Mouse (Mus musculus) hindbrain, embryonic 15.5 days (tissue): Measurements from ENCODE around the gene Xpo5. TPM values are rescaled to one million over a fixed set of nuclear protein-coding genes. Genes with fewer than 3 reads are reported as not detected.

ENCODE experiments used
- ATAC-seq: fragments of 200-750 bp; cut with Nextera tagmentation; 2 replicates; pipeline ENCODE4 v1.8.0; 2017; ENCODE audit warnings: low read depth, moderate number of reproducible peaks, moderate TSS enrichment; ENCODE audit not compliant: low FRiP score
- H3K27ac ChIP-seq: fragments of 300-500 bp; sonication (generic); replicated peaks from 2 replicates; pipeline ENCODE4 v1.5.1; 2015; ENCODE audit warnings: mild to moderate bottlenecking, inconsistent platforms
- H3K27me3 ChIP-seq: fragments of 300-500 bp; sonication (generic); 2 replicates; pipeline ENCODE4 v1.6.1; 2015; ENCODE audit warnings: control low read depth, inconsistent platforms
- H3K36me3 ChIP-seq: fragments of 300-500 bp; sonication (generic); 2 replicates; pipeline ENCODE4 v1.6.1; 2015; ENCODE audit warnings: control low read depth, inconsistent platforms
- H3K4me1 ChIP-seq: fragments of 300-500 bp; sonication (generic); replicated peaks from 2 replicates; pipeline ENCODE4 v1.6.1; 2015; ENCODE audit warnings: control low read depth, inconsistent platforms
- H3K4me2 ChIP-seq: fragments of 300-500 bp; sonication (generic); 2 replicates; pipeline ENCODE4 v1.6.1; 2015; ENCODE audit warnings: moderate library complexity, mild to moderate bottlenecking, inconsistent platforms
- H3K4me3 ChIP-seq: fragments of 300-500 bp; sonication (generic); 2 replicates; pipeline ENCODE4 v1.5.1; 2015; ENCODE audit warnings: mild to moderate bottlenecking, inconsistent platforms
- H3K9ac ChIP-seq: fragments of 300-500 bp; sonication (generic); 2 replicates; pipeline ENCODE4 v1.6.1; 2015; ENCODE audit warnings: inconsistent platforms
- H3K9me3 ChIP-seq: fragments of 300-500 bp; sonication (generic); 2 replicates; pipeline ENCODE4 v1.6.1; 2016; ENCODE audit warnings: control low read depth, inconsistent platforms
- WGBS: fragments of 180-500 bp; shearing (Covaris S2); methylation state at CpG from one replicate; pipeline ENCODE4 v1.1.7; 2015; 5-methylcytosine and 5-hydroxymethylcytosine counted together
- polyA plus RNA-seq: library from polyadenylated mRNA; unstranded; fragments of >200 nt; fragmentation: Nextera tagmentation; extraction: Ambion mirVana; gene quantifications from 2 replicates; pipeline ENCODE4 v1.2.1, GENCODE M21; 2015

Xpo5 gene
- polyA plus RNA-seq, 1 experiment from 2014 or later: 34.5 TPM

DNA sequence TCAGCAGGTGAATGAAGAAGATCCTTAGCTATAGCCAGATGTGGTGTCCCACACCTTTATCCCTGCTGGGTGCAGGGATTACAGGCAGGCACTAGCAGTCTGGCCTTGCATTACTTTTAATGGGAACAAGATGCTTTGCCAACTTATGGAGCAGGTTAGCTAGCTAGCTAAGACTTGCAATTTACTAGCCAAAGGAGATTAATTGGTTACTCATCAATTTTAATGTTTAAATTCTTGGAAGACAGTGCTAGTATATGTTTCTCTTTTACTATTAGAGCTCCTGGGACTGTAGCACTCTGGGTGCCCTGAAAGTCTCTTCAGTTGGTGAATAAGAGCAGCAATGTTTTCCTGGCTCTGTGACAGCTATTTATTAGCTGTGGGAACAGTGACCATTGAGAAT, 4.1 kb downstream of the Xpo5 start:
- H3K27me3 ChIP-seq: no peaks in the 10 kb centered on the region
- no peak for ATAC-seq
- no peak overlapping the region for H3K27ac ChIP-seq
- H3K9ac ChIP-seq: no peak overlapping the region
- H3K4me3 ChIP-seq: no peak overlapping the region
- no peak overlapping the region for H3K4me2 ChIP-seq
- H3K36me3 ChIP-seq: peaks cover 54% of the 10 kb centered on the region
- H3K9me3 ChIP-seq: no peaks in the 10 kb centered on the region
- H3K4me1 ChIP-seq: peaks cover 22% of the 10 kb centered on the region

DNA sequence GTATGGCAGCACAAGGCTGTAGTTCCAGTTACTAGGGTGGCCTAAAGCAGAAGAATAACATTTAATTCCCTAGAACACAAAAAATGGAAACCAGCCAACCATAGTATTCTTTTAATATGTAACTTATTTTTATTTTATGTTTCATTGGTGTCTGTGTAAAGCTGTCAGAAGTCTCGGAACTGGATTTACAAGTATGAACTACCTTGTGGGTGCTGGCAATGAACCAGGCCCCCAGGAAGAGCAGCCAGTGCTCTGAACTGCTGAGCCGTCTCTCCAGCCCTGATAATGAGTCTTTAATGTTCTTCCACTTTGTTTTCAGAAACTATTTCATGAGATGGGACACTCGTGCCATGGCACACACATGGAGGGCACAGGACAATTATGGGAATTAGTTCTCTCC, 8.0 kb downstream of the Xpo5 start:
- no peak overlapping the region for H3K4me2 ChIP-seq
- 97% methylated on average over 3 of the region's 3 CpGs for WGBS
- no peak overlapping the region for H3K9ac ChIP-seq
- H3K9me3 ChIP-seq: no peaks in the 10 kb centered on the region
- H3K27ac ChIP-seq: no peak overlapping the region
- no peaks in the 10 kb centered on the region for H3K4me1 ChIP-seq
- no peak overlapping the region for H3K4me3 ChIP-seq
- H3K36me3 ChIP-seq: peaks cover 85% of the 10 kb centered on the region
- ATAC-seq: no peak
- no peaks in the 10 kb centered on the region for H3K27me3 ChIP-seq

DNA sequence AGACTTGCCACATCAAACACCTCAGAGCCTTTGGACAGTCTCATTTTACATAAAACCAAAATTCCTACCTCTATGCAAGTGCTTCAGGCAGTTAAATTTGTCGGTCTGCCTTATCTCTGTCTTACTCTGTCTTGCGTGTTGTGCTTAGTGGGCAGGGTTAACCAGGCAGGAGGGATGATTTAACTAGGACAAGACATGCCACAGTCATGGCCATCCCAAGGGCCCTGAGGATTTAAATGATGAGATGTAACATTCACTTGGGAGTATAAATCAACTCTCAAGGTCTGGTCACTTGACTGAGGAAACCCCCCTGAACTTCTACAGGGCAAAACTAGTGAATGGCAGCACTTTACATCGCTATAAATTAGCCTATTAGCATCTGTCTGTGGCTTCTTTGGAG, 19.0 kb downstream of the Xpo5 start:
- ATAC-seq: no peak
- Histone ChIP-seq H3K9me3 (no peaks in the 10 kb centered on the region), H3K4me2 (no peak overlapping the region), H3K27me3 (no peaks in the 10 kb centered on the region), H3K36me3 (peaks cover 93% of the 10 kb centered on the region), H3K4me3 (no peak overlapping the region), H3K9ac (no peak overlapping the region), H3K4me1 (no peaks in the 10 kb centered on the region), H3K27ac (no peak overlapping the region)
- WGBS: 98% methylated on average over 3 of the region's 3 CpGs

DNA sequence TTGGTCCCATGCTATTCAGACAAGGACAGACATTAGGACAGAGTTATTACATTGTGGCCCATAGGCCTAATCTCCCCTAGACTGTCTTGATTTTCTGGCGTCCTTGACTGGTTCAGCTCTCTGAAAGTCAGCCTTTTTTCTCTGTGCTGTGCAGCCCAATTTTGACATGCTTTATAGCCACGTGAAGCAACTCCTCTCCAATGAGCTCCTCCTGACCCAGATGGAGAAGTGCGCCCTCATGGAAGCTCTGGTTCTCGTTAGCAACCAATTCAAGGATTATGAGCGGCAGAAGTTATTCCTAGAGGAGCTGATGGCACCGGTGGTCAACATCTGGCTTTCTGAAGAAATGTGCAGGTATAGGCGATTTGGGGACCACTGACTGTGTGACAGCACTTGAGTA, 25.0 kb downstream of the Xpo5 start:
- Histone ChIP-seq H3K4me2 (no peak overlapping the region), H3K4me3 (no peak overlapping the region), H3K9ac (no peak overlapping the region), H3K27me3 (no peaks in the 10 kb centered on the region), H3K36me3 (peaks cover 90% of the 10 kb centered on the region), H3K9me3 (no peaks in the 10 kb centered on the region), H3K4me1 (no peaks in the 10 kb centered on the region), H3K27ac (no peak overlapping the region)
- no peak for ATAC-seq
- 93% methylated on average over 7 of the region's 7 CpGs for WGBS

DNA sequence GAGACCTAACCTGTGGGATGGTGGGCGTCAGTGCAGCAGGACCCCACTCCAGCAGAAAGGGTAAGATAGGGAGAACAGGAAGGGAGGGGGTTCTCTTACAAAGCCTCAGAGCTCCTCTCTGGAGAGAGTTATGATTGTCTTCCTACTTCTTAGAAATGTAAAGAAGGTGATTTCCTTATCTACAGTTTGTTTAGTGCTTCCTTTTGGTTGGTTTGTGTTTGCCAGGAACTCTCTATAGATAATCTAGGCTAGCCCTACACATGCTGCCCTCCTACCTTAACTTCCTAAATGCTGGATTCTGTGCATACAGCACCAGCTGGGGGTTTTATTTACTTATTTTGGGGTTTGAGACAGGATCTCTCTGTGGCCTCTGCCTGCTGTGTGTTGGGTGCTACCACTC, 33.5 kb downstream of the Xpo5 start:
- WGBS: 84% methylated on average over 1 of the region's 1 CpGs
- no peaks in the 10 kb centered on the region for H3K9me3 ChIP-seq
- no peak for ATAC-seq
- H3K9ac ChIP-seq: no peak overlapping the region
- H3K27ac ChIP-seq: no peak overlapping the region
- H3K36me3 ChIP-seq: peaks cover 71% of the 10 kb centered on the region
- no peaks in the 10 kb centered on the region for H3K4me1 ChIP-seq
- H3K27me3 ChIP-seq: no peaks in the 10 kb centered on the region
- H3K4me3 ChIP-seq: no peak overlapping the region
- H3K4me2 ChIP-seq: no peak overlapping the region

DNA sequence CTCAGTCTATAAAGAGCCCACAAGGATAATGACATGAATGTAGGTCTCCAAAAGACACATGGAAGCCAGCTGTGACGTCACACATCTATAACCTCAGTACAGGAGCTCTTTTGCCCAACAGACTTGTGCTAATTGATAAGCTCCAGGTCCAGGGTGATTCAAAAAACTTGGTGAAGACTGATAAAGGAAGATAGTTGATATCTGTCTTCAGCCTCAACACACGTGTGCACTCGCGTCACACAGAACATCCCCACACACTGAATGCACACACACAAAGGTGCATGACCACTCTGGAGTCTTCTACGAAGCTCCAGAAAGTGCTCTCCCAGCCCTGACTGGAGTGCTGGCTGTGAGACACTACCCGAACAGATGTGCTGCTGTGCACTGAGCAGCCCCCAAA, 34.5 kb downstream of the Xpo5 start:
- H3K27me3 ChIP-seq: no peaks in the 10 kb centered on the region
- no peak overlapping the region for H3K4me3 ChIP-seq
- no peak overlapping the region for H3K27ac ChIP-seq
- H3K4me2 ChIP-seq: no peak overlapping the region
- H3K4me1 ChIP-seq: no peaks in the 10 kb centered on the region
- peaks cover 73% of the 10 kb centered on the region for H3K36me3 ChIP-seq
- no peak overlapping the region for H3K9ac ChIP-seq
- H3K9me3 ChIP-seq: no peaks in the 10 kb centered on the region
- 92% methylated on average over 6 of the region's 6 CpGs for WGBS
- ATAC-seq: no peak

DNA sequence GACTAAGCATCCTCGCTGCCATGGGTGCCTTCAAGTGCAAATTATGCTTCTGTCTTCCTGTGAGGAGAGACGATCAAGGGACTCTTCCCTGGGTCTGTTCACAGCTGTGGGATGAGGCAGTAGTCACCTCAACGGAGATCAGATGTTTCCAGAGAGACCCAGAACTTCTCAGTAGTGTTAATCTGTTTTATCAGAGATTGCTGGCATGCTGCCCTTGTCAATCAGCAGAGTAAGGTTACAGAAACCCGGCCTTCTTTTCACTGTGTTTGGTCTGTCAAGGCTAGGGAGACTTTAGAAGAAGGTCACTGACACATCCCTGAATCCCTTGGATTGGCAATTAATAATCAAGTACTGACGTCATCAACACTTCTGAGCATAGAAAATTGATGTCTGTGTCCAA, 34.9 kb downstream of the Xpo5 start:
- no peak for ATAC-seq
- H3K4me3 ChIP-seq: no peak overlapping the region
- H3K36me3 ChIP-seq: peaks cover 77% of the 10 kb centered on the region
- no peaks in the 10 kb centered on the region for H3K27me3 ChIP-seq
- no peak overlapping the region for H3K27ac ChIP-seq
- H3K4me1 ChIP-seq: no peaks in the 10 kb centered on the region
- H3K4me2 ChIP-seq: no peak overlapping the region
- no peak overlapping the region for H3K9ac ChIP-seq
- WGBS: 85% methylated on average over 5 of the region's 5 CpGs
- no peaks in the 10 kb centered on the region for H3K9me3 ChIP-seq

DNA sequence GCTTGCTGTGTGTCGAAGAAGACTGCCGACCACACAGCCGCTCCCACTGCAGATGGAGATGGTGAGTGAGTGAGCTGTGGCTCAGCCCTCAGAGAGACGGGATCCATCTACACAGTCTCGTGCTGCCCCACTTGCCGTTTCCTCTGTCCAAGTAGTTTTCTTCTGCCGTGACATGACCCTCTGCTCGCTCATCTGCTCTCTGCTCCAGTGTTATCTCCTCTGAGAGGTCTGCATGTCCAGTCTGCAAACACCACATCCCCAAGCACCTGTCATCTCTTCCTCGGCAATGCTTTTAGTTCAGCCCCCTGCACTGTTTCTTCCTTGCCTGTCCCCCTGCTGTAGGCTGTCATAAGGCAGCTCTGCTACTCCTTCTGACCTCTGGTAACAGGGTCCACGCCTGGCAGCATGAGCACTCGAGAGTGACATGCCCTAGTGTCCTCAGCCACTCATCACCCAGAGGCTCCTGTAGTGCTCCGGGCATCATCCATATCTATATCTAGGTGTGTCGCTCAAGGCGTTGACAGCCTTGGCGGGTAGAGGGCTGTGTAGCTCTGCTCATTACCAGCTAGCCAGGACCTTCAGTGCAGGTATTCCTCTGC, 37.0 kb downstream of the Xpo5 start:
- WGBS: 96% methylated on average over 15 of the region's 15 CpGs
- Histone ChIP-seq H3K4me1 (no peaks in the 10 kb centered on the region), H3K36me3 (peaks cover 85% of the 10 kb centered on the region), H3K4me3 (no peak overlapping the region), H3K4me2 (no peak overlapping the region), H3K27ac (no peak overlapping the region), H3K9me3 (no peaks in the 10 kb centered on the region), H3K27me3 (no peaks in the 10 kb centered on the region), H3K9ac (no peak overlapping the region)
- no peak for ATAC-seq

DNA sequence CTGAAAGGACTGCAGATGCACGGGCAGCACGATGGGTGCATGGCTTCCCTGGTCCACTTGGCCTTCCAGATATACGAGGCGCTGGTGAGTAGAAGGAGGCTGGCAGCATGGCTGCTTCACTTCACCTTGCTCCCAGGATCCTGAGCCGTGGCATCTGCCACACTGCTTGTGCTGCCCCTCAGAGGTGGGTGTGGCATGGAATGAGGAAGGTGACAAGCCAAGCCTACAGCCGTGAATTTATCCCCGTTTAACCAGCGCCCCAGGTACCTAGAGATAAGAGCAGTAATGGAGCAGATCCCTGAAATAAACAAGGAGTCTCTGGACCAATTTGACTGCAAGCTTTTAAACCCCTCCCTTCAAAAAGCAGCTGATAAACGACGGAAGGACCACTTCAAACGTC, 38.9 kb downstream of the Xpo5 start:
- Histone ChIP-seq H3K27ac (no peak overlapping the region), H3K4me1 (peaks cover 2% of the 10 kb centered on the region), H3K9ac (no peak overlapping the region), H3K27me3 (no peaks in the 10 kb centered on the region), H3K4me3 (no peak overlapping the region), H3K4me2 (no peak overlapping the region), H3K36me3 (peaks cover 90% of the 10 kb centered on the region), H3K9me3 (no peaks in the 10 kb centered on the region)
- no peak for ATAC-seq
- WGBS: 90% methylated on average over 11 of the region's 11 CpGs

DNA sequence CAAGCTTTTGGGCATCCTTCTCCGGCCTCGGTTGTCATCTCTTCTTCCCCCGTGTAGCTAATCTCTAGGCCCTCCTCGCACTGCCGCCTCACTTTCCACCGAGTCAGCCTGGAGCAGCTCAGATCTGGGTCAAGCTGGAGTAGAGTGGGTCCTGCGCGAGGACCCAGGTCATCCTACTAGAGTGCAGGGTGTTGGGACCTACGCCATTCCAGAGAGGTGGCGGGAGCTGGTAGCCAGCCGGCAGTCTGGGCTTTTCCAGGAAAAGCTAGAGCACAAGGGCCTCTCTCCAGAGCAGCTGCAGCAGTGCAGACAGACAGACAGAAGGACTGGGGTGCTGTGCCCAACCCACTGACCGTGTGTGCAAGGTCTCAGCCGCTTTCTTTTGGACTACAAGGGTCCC, 39.7 kb downstream of the Xpo5 start:
- no peak for ATAC-seq
- Histone ChIP-seq H3K9me3 (no peaks in the 10 kb centered on the region), H3K9ac (no peak overlapping the region), H3K27me3 (no peaks in the 10 kb centered on the region), H3K4me1 (peaks cover 10% of the 10 kb centered on the region), H3K27ac (no peak overlapping the region), H3K4me2 (no peak overlapping the region), H3K36me3 (peaks cover 83% of the 10 kb centered on the region), H3K4me3 (no peak overlapping the region)
- WGBS: 91% methylated on average over 13 of the region's 13 CpGs

DNA sequence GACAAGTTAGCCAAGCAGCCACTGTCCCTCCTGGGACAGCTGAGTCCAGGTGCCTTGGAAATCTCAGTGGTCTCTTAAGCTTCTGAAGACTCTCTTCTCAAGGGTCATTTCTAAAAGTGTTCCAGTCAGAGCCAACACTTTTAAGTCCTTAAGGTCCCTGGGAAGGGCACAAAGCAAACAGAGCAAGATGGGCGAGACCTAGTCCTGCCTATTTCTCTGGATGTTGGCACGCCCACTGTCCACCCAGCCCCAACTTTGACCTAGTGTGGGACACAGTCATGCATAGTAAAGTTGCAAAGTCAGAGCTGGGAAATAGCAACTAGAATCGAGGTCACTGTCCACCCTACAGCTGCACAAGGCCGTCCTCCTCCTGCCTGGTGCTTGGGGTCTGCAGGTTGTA, 40.4 kb downstream of the Xpo5 start:
- H3K9ac ChIP-seq: no peak overlapping the region
- H3K9me3 ChIP-seq: no peaks in the 10 kb centered on the region
- H3K4me3 ChIP-seq: no peak overlapping the region
- H3K27ac ChIP-seq: no peak overlapping the region
- no peak overlapping the region for H3K4me2 ChIP-seq
- WGBS: 85% methylated on average over 4 of the region's 4 CpGs
- ATAC-seq: no peak
- H3K27me3 ChIP-seq: no peaks in the 10 kb centered on the region
- peaks cover 10% of the 10 kb centered on the region for H3K4me1 ChIP-seq
- peaks cover 78% of the 10 kb centered on the region for H3K36me3 ChIP-seq

DNA sequence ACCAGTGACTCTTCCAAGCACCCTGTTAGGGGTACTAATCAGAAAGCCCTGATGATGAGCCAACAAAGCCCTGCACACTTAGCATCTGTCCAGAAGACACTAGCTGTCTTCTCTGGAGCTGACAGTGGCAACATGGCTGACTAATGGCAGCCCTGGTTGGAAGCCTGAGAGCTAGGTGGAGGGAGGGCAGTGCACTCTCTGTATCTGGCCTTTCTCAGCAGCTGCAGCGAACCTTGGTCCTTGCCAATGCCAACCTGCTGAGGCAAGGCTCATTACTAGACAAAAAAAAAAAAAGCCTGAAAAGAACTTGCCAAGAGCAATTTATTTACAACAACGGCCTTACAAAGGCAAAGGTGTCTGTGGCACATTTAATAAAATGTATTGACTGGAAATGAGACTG, 41.0 kb downstream of the Xpo5 start:
- no peak for ATAC-seq
- Histone ChIP-seq H3K4me1 (peaks cover 12% of the 10 kb centered on the region), H3K4me3 (no peak overlapping the region), H3K36me3 (peaks cover 71% of the 10 kb centered on the region), H3K9me3 (no peaks in the 10 kb centered on the region), H3K27me3 (no peaks in the 10 kb centered on the region), H3K9ac (no peak overlapping the region), H3K4me2 (no peak overlapping the region), H3K27ac (no peak overlapping the region)
- 67% methylated on average over 2 of the region's 2 CpGs for WGBS

DNA sequence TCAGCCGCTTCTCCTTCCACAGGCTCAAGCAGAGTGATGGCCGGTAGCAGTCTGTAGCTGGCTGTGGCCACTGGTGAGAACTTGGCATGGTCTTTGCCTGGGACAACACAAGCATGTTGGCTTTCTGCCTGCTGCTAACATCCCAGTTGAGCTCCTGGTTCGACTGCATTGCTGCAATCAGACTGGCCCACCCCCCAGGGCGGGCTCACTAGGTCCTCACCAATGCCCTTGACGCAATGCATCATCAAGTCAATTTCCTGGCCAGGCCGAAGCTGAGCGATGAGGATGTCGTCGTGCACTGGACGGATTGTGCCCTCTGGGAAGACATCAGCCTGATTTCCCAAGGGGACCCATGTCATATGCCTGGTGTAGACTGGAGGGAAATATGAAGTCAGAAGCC, 42.0 kb downstream of the Xpo5 start:
- 60% methylated on average over 10 of the region's 10 CpGs for WGBS
- peaks cover 62% of the 10 kb centered on the region for H3K36me3 ChIP-seq

More for the DNA sequence above, 42.0 kb downstream of the Xpo5 start:
- Histone ChIP-seq H3K9me3 (no peaks in the 10 kb centered on the region), H3K4me2 (no peak overlapping the region), H3K27me3 (no peaks in the 10 kb centered on the region), H3K27ac (no peak overlapping the region), H3K9ac (no peak overlapping the region), H3K4me1 (peaks cover 22% of the 10 kb centered on the region), H3K4me3 (no peak overlapping the region)
- ATAC-seq: no peak
